Mouse (Mus musculus) midbrain, embryonic 10.5 days (tissue): ENCODE measurements around the gene Uqcrc2. TPM values are rescaled to one million over a fixed set of nuclear protein-coding genes. Genes with fewer than 3 reads are reported as not detected.
A peak's percentile ranks its signal among the peaks of the same experiment; 100 is the strongest.

ENCODE experiments used
- DNase-seq: peaks from one replicate; pipeline ENCODE4 v3.0.0-alpha.2; 2017; ENCODE audit warnings: low spot score
- H3K27ac ChIP-seq: fragments of 300-500 bp; sonication (generic); replicated peaks from 2 replicates; pipeline ENCODE4 v1.5.1; 2016; ENCODE audit warnings: mild to moderate bottlenecking
- H3K27me3 ChIP-seq: fragments of 300-500 bp; sonication (generic); 2 replicates; pipeline ENCODE4 v1.6.1; 2016; ENCODE audit warnings: low read depth, mild to moderate bottlenecking; ENCODE audit not compliant: poor library complexity, severe bottlenecking
- H3K36me3 ChIP-seq: fragments of 300-500 bp; sonication (generic); 2 replicates; pipeline ENCODE4 v1.6.1; 2016; ENCODE audit warnings: mild to moderate bottlenecking, moderate library complexity
- H3K4me1 ChIP-seq: fragments of 300-500 bp; sonication (generic); 2 replicates; pipeline ENCODE4 v1.6.1; 2016
- H3K4me3 ChIP-seq: fragments of 300-500 bp; sonication (generic); 2 replicates; pipeline ENCODE4 v1.5.1; 2016; ENCODE audit warnings: mild to moderate bottlenecking, moderate library complexity
- H3K9me3 ChIP-seq: fragments of 300-500 bp; sonication (generic); replicated peaks from 2 replicates; pipeline ENCODE4 v1.6.1; 2016; ENCODE audit warnings: mild to moderate bottlenecking
- WGBS: fragments of 180-500 bp; shearing (Covaris S2); methylation state at CpG from one replicate; pipeline ENCODE4 v1.1.7; 2016; 5-methylcytosine and 5-hydroxymethylcytosine counted together
- polyA plus RNA-seq: library from polyadenylated mRNA; unstranded; fragments of >200 nt; fragmentation: Nextera tagmentation; extraction: Ambion mirVana; gene quantifications from 2 replicates; pipeline ENCODE4 v1.2.1, GENCODE M21; 2016

Gene Uqcrc2
- polyA plus RNA-seq, 1 experiment from 2014 or later: 180 TPM

DNA sequence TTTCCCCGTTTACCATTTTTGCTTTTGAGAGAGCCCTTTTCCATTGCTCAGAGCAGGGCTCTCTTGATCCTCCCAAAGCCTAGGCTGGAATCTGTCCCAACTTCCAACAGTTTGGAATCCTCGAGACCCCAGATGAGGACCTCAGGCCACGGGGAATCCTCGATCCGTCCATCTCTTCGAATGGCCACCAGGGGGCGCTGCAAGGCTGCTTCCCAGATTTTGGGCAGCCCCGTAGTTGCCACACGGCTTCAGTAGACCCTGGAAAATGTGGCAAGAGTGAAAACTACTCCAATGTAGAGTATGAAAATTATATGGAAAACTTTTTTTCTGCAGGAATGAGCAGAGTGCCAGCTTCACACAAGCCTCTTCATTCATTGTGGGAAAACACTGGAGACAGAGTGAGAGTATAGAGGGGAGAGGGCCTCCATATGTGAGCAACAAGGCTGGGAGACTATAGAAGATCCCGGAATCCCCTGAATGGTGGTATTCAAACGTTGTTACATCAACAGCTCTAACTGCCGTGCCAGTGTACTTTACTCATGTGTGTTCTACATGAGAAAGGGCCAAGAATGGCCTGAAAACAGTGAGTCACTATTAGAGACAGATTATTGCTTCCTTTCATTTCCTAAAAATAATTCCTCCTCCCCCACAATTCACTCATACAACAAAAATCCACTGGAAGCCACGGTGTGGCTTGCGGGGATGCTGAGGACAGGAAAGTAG, 35.3 kb downstream of the Uqcrc2 start, which contains the start of gene Pdzd9:
Gene Pdzd9, minus strand, starts transcription at position 191 of the 723 bp plus-strand sequence.
- no peaks in the 10 kb centered on the region for H3K36me3 ChIP-seq
- H3K9me3 ChIP-seq: no peaks in the 10 kb centered on the region

GRCm38 (mm10) chr7:120671271-120671670, 36.3 kb downstream of the Uqcrc2 start:
- Histone ChIP-seq H3K27me3 (no peaks in the 10 kb centered on the region), H3K4me1 (peaks cover 2% of the 10 kb centered on the region), H3K27ac (no peak overlapping the region), H3K4me3 (no peak overlapping the region), H3K36me3 (no peaks in the 10 kb centered on the region), H3K9me3 (no peaks in the 10 kb centered on the region)
- DNase-seq: no peak
- 70% methylated on average over 2 of the region's 2 CpGs for WGBS

More for the DNA sequence above, 35.3 kb downstream of the Uqcrc2 start, which contains the start of gene Pdzd9:
- H3K4me1 ChIP-seq: no peaks in the 10 kb centered on the region
- no peaks in the 10 kb centered on the region for H3K27me3 ChIP-seq
- no peak within 1 kb of the TSS for H3K4me3 ChIP-seq
- no peak within 1 kb of the TSS for H3K27ac ChIP-seq
- peak; percentile 81 for DNase-seq
- 27% methylated on average over 14 of the region's 14 CpGs for WGBS

- 2% methylated on average over 26 of the region's 44 CpGs for WGBS
- Histone ChIP-seq H3K27ac (peak within 1 kb of the TSS; percentile 95), H3K36me3 (no peaks in the 10 kb centered on the region), H3K9me3 (no peaks in the 10 kb centered on the region), H3K27me3 (no peaks in the 10 kb centered on the region), H3K4me3 (peak within 1 kb of the TSS; percentile 94), H3K4me1 (peaks cover 35% of the 10 kb centered on the region)
- DNase-seq: peak; percentile 85
Observed at GRCm38 (mm10) chr7:120677001-120677643, 42.1 kb downstream of the Uqcrc2 start, which contains the start of gene Mosmo. Mosmo (plus strand) TSS chr7:120677618.

DNA sequence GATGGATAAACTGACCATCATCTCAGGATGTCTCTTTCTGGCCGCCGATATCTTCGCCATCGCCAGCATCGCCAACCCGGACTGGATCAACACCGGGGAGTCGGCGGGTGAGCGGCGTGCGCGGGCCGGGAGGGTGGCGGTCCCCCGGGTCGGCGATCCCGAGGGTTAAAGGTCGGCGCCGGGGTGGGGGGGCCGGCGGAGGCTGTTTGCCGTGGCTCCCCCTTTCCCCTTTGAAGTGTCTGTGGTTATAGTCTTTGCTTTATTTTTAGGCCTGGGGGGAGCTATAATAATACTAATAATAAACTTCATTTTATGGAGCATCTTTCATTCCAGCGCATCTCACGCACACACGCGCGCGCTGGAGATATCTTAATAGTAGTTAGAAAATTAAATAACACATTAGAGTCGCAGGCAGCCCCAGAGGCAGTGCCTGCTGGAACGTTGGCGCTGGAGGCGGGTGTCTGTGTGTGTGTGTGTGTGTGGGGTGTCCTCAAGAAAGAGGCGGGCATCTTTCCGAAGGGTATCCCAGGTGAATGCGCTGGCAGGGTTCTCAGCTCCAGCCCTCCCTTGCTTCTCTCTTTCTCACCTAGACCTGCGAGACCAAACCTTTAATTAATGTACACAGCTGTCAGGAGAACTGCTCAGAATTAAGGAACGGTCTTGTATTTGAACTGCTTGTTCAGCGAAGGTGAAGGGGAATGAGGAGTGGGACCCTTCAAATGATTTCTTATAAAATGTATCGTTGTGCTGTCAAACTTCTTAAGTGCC, 43.0 kb downstream of the Uqcrc2 start:
- peak overlapping the region; percentile 95 for H3K27ac ChIP-seq
- H3K9me3 ChIP-seq: no peaks in the 10 kb centered on the region
- H3K27me3 ChIP-seq: no peaks in the 10 kb centered on the region
- peaks cover 35% of the 10 kb centered on the region for H3K4me1 ChIP-seq
- H3K36me3 ChIP-seq: no peaks in the 10 kb centered on the region
- WGBS: 2% methylated on average over 42 of the region's 42 CpGs
- H3K4me3 ChIP-seq: peak overlapping the region; percentile 94
- no peak for DNase-seq

- no peak for DNase-seq
- no peaks in the 10 kb centered on the region for H3K9me3 ChIP-seq
- peaks cover 35% of the 10 kb centered on the region for H3K4me1 ChIP-seq
- 78% methylated on average over 8 of the region's 8 CpGs for WGBS
- H3K36me3 ChIP-seq: no peaks in the 10 kb centered on the region
- no peaks in the 10 kb centered on the region for H3K27me3 ChIP-seq
- no peak overlapping the region for H3K27ac ChIP-seq
- peak overlapping the region; percentile 94 for H3K4me3 ChIP-seq
Observed at GRCm38 (mm10) chr7:120679023-120679422, 44.0 kb downstream of the Uqcrc2 start.

DNA sequence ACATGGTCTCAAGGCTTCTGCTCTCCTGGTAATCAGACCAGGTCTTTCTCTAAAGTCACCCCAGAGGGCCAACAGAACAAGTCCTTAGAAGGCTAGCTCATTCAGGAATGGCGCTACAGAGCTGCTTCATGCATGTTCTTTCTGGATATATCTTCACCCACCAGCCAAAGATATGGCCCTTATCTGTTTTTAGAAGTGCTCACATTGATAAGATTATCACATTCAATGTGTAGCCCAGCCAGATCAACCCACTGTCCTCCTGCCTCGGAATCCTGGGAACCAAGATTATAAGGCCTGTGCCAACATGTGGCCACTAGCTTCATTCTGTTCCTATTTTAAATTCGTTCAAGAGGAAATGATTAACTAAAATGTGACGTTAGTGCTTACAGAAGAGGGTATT, 47.0 kb downstream of the Uqcrc2 start:
- H3K9me3 ChIP-seq: no peaks in the 10 kb centered on the region
- H3K36me3 ChIP-seq: no peaks in the 10 kb centered on the region
- peaks cover 26% of the 10 kb centered on the region for H3K4me1 ChIP-seq
- WGBS: 88% methylated on average over 4 of the region's 4 CpGs
- no peak overlapping the region for H3K27ac ChIP-seq
- no peaks in the 10 kb centered on the region for H3K27me3 ChIP-seq
- H3K4me3 ChIP-seq: no peak overlapping the region
- no peak for DNase-seq

GRCm38 (mm10) chr7:120684731-120685161, 49.8 kb downstream of the Uqcrc2 start:
- WGBS: 94% methylated on average over 2 of the region's 2 CpGs
- H3K36me3 ChIP-seq: 0 out of 2 replicates have a peak, but pooled peaks cover 3% of the 10 kb centered on the region
- no peak overlapping the region for H3K4me3 ChIP-seq
- no peaks in the 10 kb centered on the region for H3K27me3 ChIP-seq
- H3K9me3 ChIP-seq: no peaks in the 10 kb centered on the region
- no peak overlapping the region for H3K27ac ChIP-seq
- no peak for DNase-seq
- H3K4me1 ChIP-seq: peaks cover 7% of the 10 kb centered on the region

DNA sequence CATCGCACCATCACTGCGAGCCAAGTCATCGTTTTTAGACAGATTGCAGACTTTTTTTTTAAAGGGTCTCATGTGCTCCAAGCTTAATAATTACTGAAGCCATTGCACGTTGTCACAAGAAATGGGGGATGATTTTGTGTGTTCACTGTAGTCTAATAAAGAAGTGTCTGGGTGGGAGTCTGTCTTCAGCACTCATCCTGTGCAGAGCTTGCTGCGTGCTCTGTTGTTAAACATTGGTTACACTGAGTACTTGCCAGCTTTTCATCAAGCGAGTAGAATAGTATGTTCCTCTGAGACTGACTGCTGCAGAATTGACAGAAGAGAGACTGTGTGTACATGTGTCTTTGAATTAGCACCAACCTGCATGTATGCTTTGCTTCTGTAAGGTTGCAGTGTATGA, 50.3 kb downstream of the Uqcrc2 start:
- no peaks in the 10 kb centered on the region for H3K27me3 ChIP-seq
- no peak overlapping the region for H3K27ac ChIP-seq
- WGBS: 91% methylated on average over 6 of the region's 6 CpGs
- peaks cover 4% of the 10 kb centered on the region; the same call in 1 of the 2 replicates for H3K36me3 ChIP-seq
- peaks cover 3% of the 10 kb centered on the region; the same call in 1 of the 2 replicates for H3K4me1 ChIP-seq
- no peak for DNase-seq
- H3K9me3 ChIP-seq: no peaks in the 10 kb centered on the region
- no peak overlapping the region for H3K4me3 ChIP-seq

DNA sequence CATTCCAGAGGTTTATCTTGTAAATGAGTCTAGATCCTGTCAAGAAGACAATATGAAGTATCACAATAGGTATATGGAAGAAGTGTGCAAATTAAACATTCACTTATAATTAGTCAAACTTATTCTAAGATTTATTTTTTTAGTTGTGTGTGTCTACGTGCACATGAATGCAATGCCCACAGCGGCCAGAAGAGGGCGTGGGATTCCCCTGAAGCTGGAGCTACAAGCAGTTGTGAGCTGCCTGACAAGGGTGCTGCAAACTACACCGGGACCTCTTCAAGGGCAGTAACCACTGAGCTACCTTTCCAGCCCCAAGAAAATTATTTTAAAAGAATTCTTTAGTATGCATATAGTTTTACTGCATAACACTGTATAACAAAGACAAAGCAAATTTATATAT, 55.7 kb downstream of the Uqcrc2 start:
- DNase-seq: no peak
- H3K4me3 ChIP-seq: no peak overlapping the region
- no peak overlapping the region for H3K27ac ChIP-seq
- H3K4me1 ChIP-seq: peaks cover 8% of the 10 kb centered on the region
- H3K27me3 ChIP-seq: no peaks in the 10 kb centered on the region
- no peaks in the 10 kb centered on the region for H3K9me3 ChIP-seq
- peaks cover 26% of the 10 kb centered on the region for H3K36me3 ChIP-seq
- WGBS: 70% methylated on average over 4 of the region's 4 CpGs

DNA sequence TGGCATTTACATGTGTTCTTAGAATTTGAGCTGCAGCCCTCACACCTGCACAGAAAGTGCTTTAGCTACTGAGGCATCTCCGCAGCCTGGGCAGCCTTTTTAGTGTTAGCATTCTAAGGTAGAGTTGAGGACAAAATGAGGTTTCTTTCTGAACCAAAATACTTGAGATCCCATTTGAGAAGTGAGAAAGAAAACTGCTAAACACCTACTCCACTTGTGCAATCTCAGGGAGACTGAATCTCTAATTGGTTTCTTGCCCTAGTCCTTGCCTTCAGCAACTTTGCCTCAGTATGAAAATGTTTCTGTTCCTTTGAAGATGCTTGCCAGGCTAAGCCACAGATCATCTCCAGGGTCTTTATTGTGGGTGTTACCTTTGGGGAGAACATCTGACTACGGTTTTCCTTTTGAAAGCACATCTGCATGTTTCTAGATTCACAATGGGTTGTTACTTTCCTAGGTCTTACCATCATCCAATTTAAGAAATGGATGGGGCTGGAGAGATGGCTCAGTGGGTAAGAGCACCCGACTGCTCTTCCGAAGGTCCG, 58.9 kb downstream of the Uqcrc2 start:
- Histone ChIP-seq H3K36me3 (peaks cover 36% of the 10 kb centered on the region), H3K4me3 (no peak overlapping the region), H3K9me3 (no peaks in the 10 kb centered on the region), H3K4me1 (peaks cover 10% of the 10 kb centered on the region), H3K27me3 (no peaks in the 10 kb centered on the region), H3K27ac (no peak overlapping the region)
- DNase-seq: no peak
- WGBS: 96% methylated on average over 5 of the region's 5 CpGs

DNA sequence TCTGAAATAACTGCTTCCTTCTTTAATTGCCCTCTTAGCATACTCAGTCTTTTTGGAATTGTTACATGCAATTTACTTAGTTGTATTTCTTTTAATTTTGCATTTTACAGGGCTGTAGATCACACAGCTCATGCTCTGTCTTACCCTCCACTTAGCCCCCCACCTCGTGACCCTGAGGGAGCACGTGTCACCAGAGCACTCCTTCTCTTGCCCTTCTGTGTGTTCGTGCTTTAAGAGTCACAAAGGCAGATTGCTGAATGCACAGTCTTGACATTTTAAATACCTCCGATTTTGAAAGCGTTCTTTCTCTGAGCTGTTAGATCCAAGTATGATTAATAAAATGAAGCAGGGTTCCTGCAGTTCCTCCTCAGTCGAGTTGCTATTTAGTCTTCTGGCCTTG, 60.2 kb downstream of the Uqcrc2 start:
- 32% methylated on average over 6 of the region's 6 CpGs for WGBS

DNA sequence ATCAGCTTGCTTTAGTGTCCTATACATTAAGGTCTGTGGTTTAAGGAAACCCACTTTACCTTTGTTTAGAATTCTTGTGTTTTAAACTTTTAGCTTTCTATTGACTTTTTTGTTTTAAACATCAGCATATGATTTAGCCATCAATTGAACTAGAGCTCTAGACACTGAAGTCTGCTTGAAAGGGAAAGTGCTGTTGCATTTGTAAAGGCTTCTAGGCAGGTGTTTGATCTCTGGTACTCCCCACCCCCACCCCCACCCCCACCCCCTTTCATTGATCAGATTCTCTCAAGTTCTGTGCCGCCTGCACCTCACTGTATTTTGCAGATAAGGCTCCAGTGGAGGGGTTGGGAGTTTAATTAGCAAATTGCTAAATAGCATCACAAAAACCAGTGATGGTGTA, 60.7 kb downstream of the Uqcrc2 start:
- Histone ChIP-seq H3K27me3 (no peaks in the 10 kb centered on the region), H3K36me3 (peaks cover 29% of the 10 kb centered on the region), H3K4me1 (peaks cover 10% of the 10 kb centered on the region), H3K4me3 (no peak overlapping the region), H3K9me3 (no peaks in the 10 kb centered on the region), H3K27ac (no peak overlapping the region)
- DNase-seq: no peak
- WGBS: 71% methylated on average over 1 of the region's 1 CpGs

More for the DNA sequence above, 60.2 kb downstream of the Uqcrc2 start:
- peaks cover 10% of the 10 kb centered on the region for H3K4me1 ChIP-seq
- peaks cover 33% of the 10 kb centered on the region for H3K36me3 ChIP-seq
- H3K9me3 ChIP-seq: no peaks in the 10 kb centered on the region
- no peak for DNase-seq
- H3K27me3 ChIP-seq: no peaks in the 10 kb centered on the region
- H3K4me3 ChIP-seq: no peak overlapping the region
- H3K27ac ChIP-seq: no peak overlapping the region
